Mouse (Mus musculus): Measurements from ENCODE around the gene Olfr1087. TPM values are rescaled to one million over a fixed set of nuclear protein-coding genes. Genes with fewer than 3 reads are reported as not detected.
"Not testable (repeated sequence)": the region's sequence is repeated elsewhere in the genome, so short reads cannot be mapped to it uniquely, and the experiment has no call there.

Gene Olfr1087
- not detected in 2 replicates for polyA plus RNA-seq (2015; fragmentation: Nextera tagmentation; extraction: Ambion mirVana)

DNA sequence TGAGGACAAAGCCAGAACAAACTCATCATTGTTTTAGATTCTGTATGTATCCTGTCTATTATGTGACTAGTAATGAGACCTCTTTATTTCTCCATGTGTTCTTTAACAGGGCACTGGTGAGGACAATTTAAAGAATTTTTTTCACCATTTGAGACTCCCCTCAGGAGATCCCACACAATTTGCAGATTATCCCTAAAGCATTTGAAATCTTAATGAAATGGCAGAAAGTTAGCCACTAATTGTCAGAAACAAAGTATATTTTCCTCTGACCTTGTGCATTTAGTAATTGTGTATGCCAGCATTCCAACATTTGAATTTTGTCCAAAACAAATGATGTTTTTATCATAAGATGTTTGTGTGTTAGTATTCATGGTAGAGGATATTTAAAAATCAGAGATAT lies at the start of gene Olfr1087:
Gene Olfr1087 (minus strand): TSS at position 101 of the 400 bp plus-strand sequence.
- Histone ChIP-seq H3K9me3 (replicated peaks) (no peaks in the 10 kb centered on the region), H3K4me3 (no peak within 1 kb of the TSS), H3K27me3 (no peaks in the 10 kb centered on the region), H3K4me1 (no peaks in the 10 kb centered on the region), H3K9ac (no peak within 1 kb of the TSS), H3K4me2 (no peak within 1 kb of the TSS), H3K36me3 (ENCODE audit: poor library complexity, severe bottlenecking) (no peaks in the 10 kb centered on the region), H3K27ac (no peak within 1 kb of the TSS)
- ATAC-seq = no peak

- H3K9ac ChIP-seq = no peak within 1 kb of the TSS
- H3K4me1 ChIP-seq = no peaks in the 10 kb centered on the region
- no peak for ATAC-seq
- no peaks in the 10 kb centered on the region for H3K27me3 ChIP-seq
- H3K9me3 ChIP-seq (replicated peaks) = no peaks in the 10 kb centered on the region
- H3K27ac ChIP-seq = no peak within 1 kb of the TSS
- H3K36me3 ChIP-seq (ENCODE audit: poor library complexity, severe bottlenecking) = no peaks in the 10 kb centered on the region
- H3K4me3 ChIP-seq = no peak within 1 kb of the TSS
- no peak within 1 kb of the TSS for H3K4me2 ChIP-seq
Observed at GRCm38 (mm10) chr2:86733601-86734000, 35.4 kb upstream of the Olfr1087 start, which contains the start of gene Olfr1089. Olfr1089 (minus strand) TSS chr2:86733701.

- H3K27me3 ChIP-seq = no peaks in the 10 kb centered on the region
Observed at GRCm38 (mm10) chr2:86679992-86680391, 18.2 kb downstream of the Olfr1087 start, which contains the start of gene Olfr1086. Olfr1086 (minus strand) TSS chr2:86680092.

DNA sequence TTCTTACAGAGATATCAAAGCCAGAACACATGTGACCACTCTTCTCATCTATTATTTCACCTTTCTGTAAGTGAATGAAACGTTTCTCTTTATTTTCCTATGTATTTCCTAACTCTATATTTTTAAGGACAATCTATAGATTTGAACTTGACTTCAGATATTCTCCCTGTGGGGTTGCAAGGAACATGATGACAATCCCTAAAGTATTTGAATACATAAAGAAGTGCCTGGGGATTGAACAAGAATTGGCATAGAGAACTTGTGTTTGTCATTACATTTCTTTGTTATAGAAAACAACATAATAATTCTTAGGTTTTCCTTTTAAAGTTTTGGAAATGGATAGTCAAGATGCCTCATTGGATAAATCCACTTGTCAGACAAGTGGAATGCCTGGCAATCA lies 36.3 kb downstream of the Olfr1087 start, which contains the start of gene Olfr1085:
Gene Olfr1085 (minus strand): TSS at position 101 of the 400 bp plus-strand sequence.
- WGBS = 21% methylated on average over 1 of the region's 1 CpGs
- H3K4me3 ChIP-seq = no peak within 1 kb of the TSS
- no peak within 1 kb of the TSS for H3K4me2 ChIP-seq
- no peak within 1 kb of the TSS for H3K27ac ChIP-seq
- ATAC-seq = no peak
- H3K9ac ChIP-seq = no peak within 1 kb of the TSS
- no peaks in the 10 kb centered on the region for H3K4me1 ChIP-seq
- no peaks in the 10 kb centered on the region for H3K27me3 ChIP-seq
- no peaks in the 10 kb centered on the region for H3K9me3 ChIP-seq (replicated peaks)
- no peaks in the 10 kb centered on the region for H3K36me3 ChIP-seq (ENCODE audit: poor library complexity, severe bottlenecking)

More at GRCm38 (mm10) chr2:86679992-86680391, 18.2 kb downstream of the Olfr1087 start, which contains the start of gene Olfr1086:
- Histone ChIP-seq H3K36me3 (ENCODE audit: poor library complexity, severe bottlenecking) (no peaks in the 10 kb centered on the region), H3K9ac (no peak within 1 kb of the TSS), H3K27ac (no peak within 1 kb of the TSS), H3K4me1 (no peaks in the 10 kb centered on the region), H3K4me2 (no peak within 1 kb of the TSS), H3K4me3 (no peak within 1 kb of the TSS), H3K9me3 (replicated peaks) (no peaks in the 10 kb centered on the region)
- ATAC-seq = no peak
- 77% methylated on average over 2 of the region's 2 CpGs for WGBS

DNA sequence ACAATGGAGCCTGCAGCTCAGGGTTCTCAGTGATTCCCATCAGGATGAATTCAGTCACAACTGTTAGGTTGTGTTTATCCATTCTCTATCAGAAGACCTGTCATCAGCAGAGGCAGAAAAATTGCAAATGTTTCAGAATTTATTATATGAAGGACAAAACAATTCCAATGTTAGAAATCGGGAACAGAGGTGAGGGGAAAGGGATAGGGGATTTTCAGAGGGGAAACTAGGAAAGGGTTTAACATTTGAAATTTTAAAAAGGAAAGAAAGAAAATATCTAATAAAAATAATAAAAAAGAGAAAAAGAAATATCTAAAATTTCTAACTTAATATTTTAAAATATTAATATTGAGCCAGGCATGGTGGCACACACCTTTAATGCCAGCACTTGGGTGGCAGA lies 58.6 kb downstream of the Olfr1087 start, which contains the start of gene Olfr1084:
Gene Olfr1084 (minus strand): TSS at position 101 of the 400 bp plus-strand sequence.
- H3K36me3 ChIP-seq (ENCODE audit: poor library complexity, severe bottlenecking); H3K4me3 ChIP-seq; H3K9me3 ChIP-seq (replicated peaks); ATAC-seq; H3K27me3 ChIP-seq; H3K4me1 ChIP-seq; H3K27ac ChIP-seq; H3K4me2 ChIP-seq; H3K9ac ChIP-seq: not testable (repeated sequence)
- WGBS = 89% methylated on average over 1 of the region's 1 CpGs

Other genes with a start within 250 kb of the Olfr1087 start
- not detected in 2 replicates for gene Olfr1065, start 247.8 kb downstream of the Olfr1087 start, polyA plus RNA-seq (2015; fragmentation: Nextera tagmentation; extraction: Ambion mirVana)
- gene Olfr1066, start 242.1 kb downstream of the Olfr1087 start, polyA plus RNA-seq (2015; fragmentation: Nextera tagmentation; extraction: Ambion mirVana) = not detected in 2 replicates
- not detected in 2 replicates for gene Olfr228, start 211.0 kb downstream of the Olfr1087 start, polyA plus RNA-seq (2015; fragmentation: Nextera tagmentation; extraction: Ambion mirVana)
- not detected in 2 replicates for gene Olfr1076, start 189.9 kb downstream of the Olfr1087 start, polyA plus RNA-seq (2015; fragmentation: Nextera tagmentation; extraction: Ambion mirVana)
- not detected in 2 replicates for gene Olfr1079, start 155.9 kb downstream of the Olfr1087 start, polyA plus RNA-seq (2015; fragmentation: Nextera tagmentation; extraction: Ambion mirVana)
- not detected in 2 replicates for gene Olfr1080, start 140.2 kb downstream of the Olfr1087 start, polyA plus RNA-seq (2015; fragmentation: Nextera tagmentation; extraction: Ambion mirVana)
- not detected in 2 replicates for gene Olfr1082, start 99.4 kb downstream of the Olfr1087 start, polyA plus RNA-seq (2015; fragmentation: Nextera tagmentation; extraction: Ambion mirVana)
- gene Olfr1084, start 58.7 kb downstream of the Olfr1087 start, polyA plus RNA-seq (2015; fragmentation: Nextera tagmentation; extraction: Ambion mirVana) = not detected in 2 replicates
- not detected in 2 replicates for gene Olfr1085, start 36.4 kb downstream of the Olfr1087 start, polyA plus RNA-seq (2015; fragmentation: Nextera tagmentation; extraction: Ambion mirVana)
- gene Olfr1086, start 18.3 kb downstream of the Olfr1087 start, polyA plus RNA-seq (2015; fragmentation: Nextera tagmentation; extraction: Ambion mirVana) = not detected in 2 replicates
- gene Olfr1089, start 35.3 kb upstream of the Olfr1087 start, polyA plus RNA-seq (2015; fragmentation: Nextera tagmentation; extraction: Ambion mirVana) = not detected in 2 replicates
- gene Olfr1090, start 60.6 kb upstream of the Olfr1087 start, polyA plus RNA-seq (2015; fragmentation: Nextera tagmentation; extraction: Ambion mirVana) = not detected in 2 replicates
- gene Olfr1093, start 84.1 kb upstream of the Olfr1087 start, polyA plus RNA-seq (2015; fragmentation: Nextera tagmentation; extraction: Ambion mirVana) = not detected in 2 replicates
- gene Olfr141, start 111.6 kb upstream of the Olfr1087 start, polyA plus RNA-seq (2015; fragmentation: Nextera tagmentation; extraction: Ambion mirVana) = not detected in 2 replicates
- gene Olfr1094, start 126.3 kb upstream of the Olfr1087 start, polyA plus RNA-seq (2015; fragmentation: Nextera tagmentation; extraction: Ambion mirVana) = not detected in 2 replicates
- gene Olfr1095, start 153.3 kb upstream of the Olfr1087 start, polyA plus RNA-seq (2015; fragmentation: Nextera tagmentation; extraction: Ambion mirVana) = not detected in 2 replicates
- not detected in 2 replicates for gene Gm13723, start 176.4 kb upstream of the Olfr1087 start, polyA plus RNA-seq (2015; fragmentation: Nextera tagmentation; extraction: Ambion mirVana)
- not detected in 2 replicates for gene Olfr1097, start 193.8 kb upstream of the Olfr1087 start, polyA plus RNA-seq (2015; fragmentation: Nextera tagmentation; extraction: Ambion mirVana)
- not detected in 2 replicates for gene Olfr1098, start 226.2 kb upstream of the Olfr1087 start, polyA plus RNA-seq (2015; fragmentation: Nextera tagmentation; extraction: Ambion mirVana)

All from forebrain, embryonic 13.5 days (tissue).